Mouse (Mus musculus) erythroblast, embryonic 14.5 days (primary cell): ENCODE results near the gene Gm6899. TPM values are rescaled to one million over a fixed set of nuclear protein-coding genes. Genes with fewer than 3 reads are reported as not detected.

Experiments used
- H3K27me3 ChIP-seq: 2 replicates; pipeline ENCODE4 v1.6.1; 2012; ENCODE audit warnings: inconsistent platforms; ENCODE audit not compliant: control insufficient read depth
- H3K36me3 ChIP-seq: 2 replicates; pipeline ENCODE4 v1.6.1; 2012; ENCODE audit warnings: mild to moderate bottlenecking, inconsistent platforms; ENCODE audit not compliant: control insufficient read depth
- H3K4me1 ChIP-seq: 2 replicates; pipeline ENCODE4 v1.6.1; 2012; ENCODE audit warnings: inconsistent platforms; ENCODE audit not compliant: control insufficient read depth
- H3K4me3 ChIP-seq: replicated peaks from 2 replicates; pipeline ENCODE3; 2012; ENCODE audit warnings: moderate library complexity, mild to moderate bottlenecking, inconsistent platforms
- H3K9me3 ChIP-seq: 2 replicates; pipeline ENCODE4 v1.6.1; 2012; ENCODE audit warnings: low read length, inconsistent platforms, mixed read lengths; ENCODE audit not compliant: control insufficient read depth
- GATA1 ChIP-seq: IDR thresholded peaks from 2 replicates; pipeline ENCODE4 v1.6.1; 2012; ENCODE audit warnings: low read length, inconsistent platforms, mixed read lengths
- TAL1 ChIP-seq: IDR thresholded peaks from 3 replicates; pipeline ENCODE4 v1.6.1; 2012; ENCODE audit warnings: low read length, inconsistent platforms, mixed read lengths
- polyA plus RNA-seq: library from polyadenylated mRNA; stranded (reverse); fragments of >175 nt; gene quantifications from 2 replicates; pipeline ENCODE4 v1.2.3, GENCODE M21; 2012

Gene Gm6899
- polyA plus RNA-seq, 1 experiment: not detected

DNA sequence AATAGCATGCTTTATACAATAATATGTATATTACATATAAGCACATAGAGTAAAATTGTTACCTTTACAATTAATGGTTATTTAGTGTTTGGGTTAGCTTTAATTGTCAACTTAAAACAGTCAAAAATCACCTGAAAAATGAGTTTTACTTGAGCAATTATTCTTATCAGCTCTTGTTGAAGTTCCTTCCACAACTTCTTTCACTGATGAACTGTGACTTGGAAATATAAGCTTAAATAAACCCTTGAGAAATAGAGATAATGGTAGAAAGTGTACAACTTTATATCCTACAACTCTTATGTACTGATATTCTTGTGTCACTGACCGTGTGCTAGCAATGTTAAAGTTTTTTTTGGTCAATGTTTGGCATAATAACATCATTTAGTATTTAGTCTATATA is 43.2 kb downstream of the Gm6899 start:
- TF ChIP-seq GATA1: no peak
- no peak for TF ChIP-seq TAL1
- Histone ChIP-seq H3K27me3 (no peaks in the 10 kb centered on the region), H3K9me3 (no peaks in the 10 kb centered on the region), H3K36me3 (no peaks in the 10 kb centered on the region), H3K4me1 (peaks cover 2% of the 10 kb centered on the region; the same call in 1 of the 2 replicates), H3K4me3 (no peak overlapping the region)

DNA sequence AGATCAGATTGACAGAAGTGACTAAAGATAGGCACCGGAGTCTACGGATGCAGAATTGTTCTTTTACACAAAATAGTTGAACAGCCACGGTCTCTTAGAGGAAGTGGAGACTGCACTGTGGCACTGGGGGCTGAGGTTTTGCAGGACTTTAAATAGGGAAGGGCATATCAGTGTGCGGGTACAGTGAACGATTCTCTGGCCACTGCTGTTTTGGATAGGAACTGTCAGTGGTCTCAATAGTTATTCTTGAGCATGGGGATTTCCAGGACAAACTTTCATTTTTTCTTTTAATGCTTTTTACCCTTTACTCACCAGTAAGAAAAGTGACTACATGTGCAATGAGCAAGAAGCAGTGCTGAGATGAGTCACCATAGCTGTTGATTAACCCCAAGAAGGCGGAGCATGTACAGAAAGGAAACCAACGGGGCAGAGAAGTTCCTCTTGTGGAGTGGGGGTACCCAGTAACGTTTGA is 47.3 kb downstream of the Gm6899 start:
- no peaks in the 10 kb centered on the region for H3K36me3 ChIP-seq
- TF ChIP-seq GATA1: no peak
- TF ChIP-seq TAL1: no peak
- H3K27me3 ChIP-seq: no peaks in the 10 kb centered on the region
- peaks cover 2% of the 10 kb centered on the region; the same call in 1 of the 2 replicates for H3K4me1 ChIP-seq
- H3K9me3 ChIP-seq: no peaks in the 10 kb centered on the region
- H3K4me3 ChIP-seq: no peak overlapping the region

DNA sequence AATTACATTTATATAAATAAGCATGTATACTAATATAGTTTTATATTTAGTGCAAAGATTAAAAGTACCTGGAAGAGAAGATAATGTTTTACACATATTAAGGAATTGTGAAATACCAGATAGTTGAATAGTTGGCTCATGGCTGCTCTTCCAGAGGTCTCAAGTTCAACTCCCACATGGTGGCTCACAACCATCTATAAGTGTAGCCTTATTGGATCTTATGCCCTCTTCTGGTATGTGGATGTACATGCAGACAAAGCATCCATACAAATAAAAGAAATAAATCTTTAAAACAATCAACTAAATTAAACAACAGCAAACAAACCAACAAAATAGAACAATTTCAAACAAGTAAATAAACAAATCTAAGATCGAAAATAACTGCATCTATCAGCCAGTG is 49.1 kb downstream of the Gm6899 start:
- Histone ChIP-seq H3K4me1 (peaks cover 2% of the 10 kb centered on the region; the same call in 1 of the 2 replicates), H3K36me3 (no peaks in the 10 kb centered on the region), H3K9me3 (no peaks in the 10 kb centered on the region), H3K4me3 (no peak overlapping the region), H3K27me3 (no peaks in the 10 kb centered on the region)
- TF ChIP-seq TAL1: no peak
- TF ChIP-seq GATA1: no peak

Other genes with a start within 250 kb of the Gm6899 start
- 0.14 and 0.26 TPM in 2 replicates for gene Fancl, start 207.1 kb upstream of the Gm6899 start, polyA plus RNA-seq
- 5.8 and 7.4 TPM in 2 replicates for gene Vrk2, start 758 bp downstream of the Gm6899 start, polyA plus RNA-seq